Mouse (Mus musculus) embryonic facial prominence, embryonic 12.5 days (tissue): ENCODE measurements around the gene Smok3c. TPM values are rescaled to one million over a fixed set of nuclear protein-coding genes. Genes with fewer than 3 reads are reported as not detected.
"Not testable (repeated sequence)": the region's sequence is repeated elsewhere in the genome, so short reads cannot be mapped to it uniquely, and the experiment has no call there.

ENCODE experiments used
- ATAC-seq: fragments of 200-750 bp; cut with Nextera tagmentation; 2 replicates; pipeline ENCODE4 v1.8.0; 2017; ENCODE audit not compliant: insufficient number of reproducible peaks, insufficient read depth, low FRiP score, low TSS enrichment
- H3K27ac ChIP-seq: fragments of 300-500 bp; sonication (generic); 2 replicates; pipeline ENCODE4 v1.5.1; 2016; ENCODE audit warnings: mild to moderate bottlenecking
- H3K27me3 ChIP-seq: fragments of 300-500 bp; sonication (generic); 2 replicates; pipeline ENCODE4 v1.6.1; 2016; ENCODE audit warnings: mild to moderate bottlenecking, moderate library complexity
- H3K36me3 ChIP-seq: fragments of 300-500 bp; sonication (generic); 2 replicates; pipeline ENCODE4 v1.6.1; 2016; ENCODE audit warnings: mild to moderate bottlenecking
- H3K4me1 ChIP-seq: fragments of 300-500 bp; sonication (generic); 2 replicates; pipeline ENCODE4 v1.6.1; 2016
- H3K4me2 ChIP-seq: fragments of 300-500 bp; sonication (generic); replicated peaks from 2 replicates; pipeline ENCODE4 v1.6.1; 2016; ENCODE audit warnings: mild to moderate bottlenecking, moderate library complexity
- H3K4me3 ChIP-seq: fragments of 300-500 bp; sonication (generic); 2 replicates; pipeline ENCODE4 v1.5.1; 2016; ENCODE audit warnings: mild to moderate bottlenecking
- H3K9ac ChIP-seq: fragments of 300-500 bp; sonication (generic); 2 replicates; pipeline ENCODE4 v1.6.1; 2016; ENCODE audit warnings: mild to moderate bottlenecking, moderate library complexity
- H3K9me3 ChIP-seq: fragments of 300-500 bp; sonication (generic); 2 replicates; pipeline ENCODE4 v1.6.1; 2016; ENCODE audit warnings: mild to moderate bottlenecking, moderate library complexity
- WGBS: fragments of 180-500 bp; shearing (Covaris S2); methylation state at CpG from one replicate; pipeline ENCODE4 v1.1.7; 2016; 5-methylcytosine and 5-hydroxymethylcytosine counted together
- polyA plus RNA-seq: library from polyadenylated mRNA; unstranded; fragments of >200 nt; fragmentation: Nextera tagmentation; extraction: Ambion mirVana; gene quantifications from 2 replicates; pipeline ENCODE4 v1.2.1, GENCODE M21; 2016

Smok3c gene
- polyA plus RNA-seq, 1 experiment from 2014 or later, result not detected

DNA sequence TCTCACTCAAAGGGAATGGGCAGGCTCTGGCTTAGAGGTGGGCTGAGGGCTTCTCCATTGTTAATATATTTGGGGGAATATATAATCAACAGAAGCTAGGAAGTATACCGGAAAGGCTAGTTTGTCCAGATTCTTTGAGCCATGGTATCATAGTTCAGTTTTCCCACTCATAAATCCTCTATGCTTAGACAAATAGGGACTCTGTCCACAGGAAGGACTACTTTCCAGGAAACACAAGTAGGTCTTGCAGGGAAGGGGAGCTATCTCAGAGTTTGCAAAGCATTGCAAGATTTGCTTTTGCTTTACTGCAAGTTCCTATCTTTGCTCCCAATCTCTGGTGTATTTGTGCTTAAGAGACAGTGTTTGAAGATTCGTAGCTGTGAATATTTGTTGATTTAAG lies 52.0 kb downstream of the Smok3c start:
- Histone ChIP-seq H3K4me3 (no peak overlapping the region), H3K27ac (no peak overlapping the region), H3K9ac (no peak overlapping the region), H3K4me2 (no peak overlapping the region), H3K9me3 (no peaks in the 10 kb centered on the region), H3K4me1 (no peaks in the 10 kb centered on the region), H3K27me3 (no peaks in the 10 kb centered on the region), H3K36me3 (peaks cover 51% of the 10 kb centered on the region)
- WGBS, result 89% methylated on average over 2 of the region's 2 CpGs
- no peak for ATAC-seq

DNA sequence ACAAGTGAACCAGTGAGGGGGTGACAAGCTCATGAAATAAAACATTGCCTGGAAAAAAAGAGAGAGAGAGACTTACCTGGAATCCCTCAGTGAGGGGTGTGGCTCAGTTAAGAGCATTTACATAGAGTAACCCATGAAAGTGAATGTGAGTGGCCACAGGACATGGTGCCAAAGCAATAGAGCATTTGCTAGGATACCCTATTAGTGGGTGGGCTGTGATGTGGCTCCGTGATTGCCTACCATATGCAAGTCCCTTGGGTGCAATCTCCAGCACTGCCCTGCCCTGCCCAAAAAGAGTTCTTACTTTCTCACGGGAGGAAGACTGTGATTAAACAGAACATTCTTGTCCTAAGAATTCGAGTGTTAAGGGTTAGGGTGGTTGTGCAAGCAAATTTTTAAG lies 54.1 kb downstream of the Smok3c start:
- no peak overlapping the region for H3K27ac ChIP-seq
- no peaks in the 10 kb centered on the region for H3K4me1 ChIP-seq
- no peak for ATAC-seq
- no peak overlapping the region for H3K4me2 ChIP-seq
- H3K27me3 ChIP-seq, result no peaks in the 10 kb centered on the region
- peaks cover 30% of the 10 kb centered on the region for H3K36me3 ChIP-seq
- 71% methylated on average over 3 of the region's 3 CpGs for WGBS
- H3K4me3 ChIP-seq, result no peak overlapping the region
- no peak overlapping the region for H3K9ac ChIP-seq
- no peaks in the 10 kb centered on the region for H3K9me3 ChIP-seq

DNA sequence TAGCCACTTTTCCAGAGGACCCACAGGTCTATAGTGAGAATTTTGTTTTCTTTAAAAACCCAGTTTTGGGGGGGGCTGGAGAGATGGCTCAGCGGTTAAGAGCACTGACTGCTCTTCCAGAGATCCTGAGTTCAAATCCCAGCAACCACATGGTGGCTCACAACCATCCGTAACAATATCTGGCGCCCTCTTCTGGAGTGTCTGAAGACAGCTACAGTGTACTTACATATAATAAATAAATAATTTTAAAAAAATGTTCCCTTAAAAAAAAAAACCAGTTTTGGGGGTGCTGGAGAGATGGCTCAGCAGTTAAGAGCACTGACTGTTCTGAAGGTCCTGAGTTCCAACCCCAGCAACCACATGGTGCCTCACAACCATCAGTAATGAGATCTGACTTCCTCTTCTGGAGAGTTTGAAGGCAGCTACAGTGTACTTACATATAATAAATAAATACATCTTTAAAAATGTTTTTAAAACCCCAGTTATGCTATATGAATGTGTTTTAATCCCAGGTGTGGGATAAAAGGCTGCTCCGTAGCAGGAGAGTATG lies 56.9 kb downstream of the Smok3c start:
- H3K27ac ChIP-seq, H3K27me3 ChIP-seq, H3K36me3 ChIP-seq, ATAC-seq, H3K4me2 ChIP-seq, H3K9ac ChIP-seq, H3K4me3 ChIP-seq, H3K4me1 ChIP-seq, H3K9me3 ChIP-seq: not testable (repeated sequence)
- 62% methylated on average over 4 of the region's 4 CpGs for WGBS

Other genes starting within 250 kb of the Smok3c start
- 0.22 and 0.28 TPM in 2 replicates for gene Pilra, start 216.9 kb upstream of the Smok3c start, polyA plus RNA-seq
- 0.47 TPM in 1 of 2 replicates, not detected in the other for gene Pilrb1, start 195.1 kb upstream of the Smok3c start, polyA plus RNA-seq
- 0.13 TPM in 1 of 2 replicates, not detected in the other for gene Pilrb2, start 181.4 kb upstream of the Smok3c start, polyA plus RNA-seq
- gene Cyp3a13, start 131.6 kb upstream of the Smok3c start, polyA plus RNA-seq, result not detected in 2 replicates
- 0.32 and 0.41 TPM in 2 replicates for gene Gjc3, start 90.1 kb upstream of the Smok3c start, polyA plus RNA-seq
- gene Azgp1, start 71.7 kb upstream of the Smok3c start, polyA plus RNA-seq, result not detected in 2 replicates
- gene Smok3a, start 31.9 kb upstream of the Smok3c start, polyA plus RNA-seq, result not detected in 2 replicates
- not detected in 2 replicates for gene Smok3b, start 31.8 kb upstream of the Smok3c start, polyA plus RNA-seq
- 26.3 and 29.2 TPM in 2 replicates for gene Zkscan1, start 31.9 kb downstream of the Smok3c start, polyA plus RNA-seq
- 80.7 and 85.4 TPM in 2 replicates for gene Zscan21, start 63.7 kb downstream of the Smok3c start, polyA plus RNA-seq
- 25.5 and 26.3 TPM in 2 replicates for gene Zfp113, start 102.5 kb downstream of the Smok3c start, polyA plus RNA-seq
- 333 and 336 TPM in 2 replicates for gene Cops6, start 107.9 kb downstream of the Smok3c start, polyA plus RNA-seq
- 30.1 and 32.4 TPM in 2 replicates for gene Ap4m1, start 118.8 kb downstream of the Smok3c start, polyA plus RNA-seq
- gene Mcm7, start 119.2 kb downstream of the Smok3c start, polyA plus RNA-seq, result 239 and 243 TPM in 2 replicates
- 112 and 117 TPM in 2 replicates for gene Taf6, start 134.3 kb downstream of the Smok3c start, polyA plus RNA-seq
- gene Cnpy4, start 134.3 kb downstream of the Smok3c start, polyA plus RNA-seq, result 60.8 and 61.1 TPM in 2 replicates
- gene Mblac1, start 141.1 kb downstream of the Smok3c start, polyA plus RNA-seq, result 9.3 and 11.4 TPM in 2 replicates
- gene Nxpe5, start 172.7 kb downstream of the Smok3c start, polyA plus RNA-seq, result not detected in 2 replicates
- gene Lamtor4, start 202.3 kb downstream of the Smok3c start, polyA plus RNA-seq, result 50.9 and 57.0 TPM in 2 replicates
- 11.3 and 12.3 TPM in 2 replicates for gene BC037034, start 210.8 kb downstream of the Smok3c start, polyA plus RNA-seq
- 3.7 and 4.3 TPM in 2 replicates for gene Gal3st4, start 219.6 kb downstream of the Smok3c start, polyA plus RNA-seq
- 0.23 TPM in 1 of 2 replicates, not detected in the other for gene Gm43720, start 226.8 kb downstream of the Smok3c start, polyA plus RNA-seq
- gene Gpc2, start 226.8 kb downstream of the Smok3c start, polyA plus RNA-seq, result 70.1 and 75.3 TPM in 2 replicates
- gene Stag3, start 227.0 kb downstream of the Smok3c start, polyA plus RNA-seq, result 7.9 and 8.7 TPM in 2 replicates